Mouse (Mus musculus) heart, postnatal 25 days (tissue): Measurements from ENCODE around the gene Cog1. TPM values are rescaled to one million over a fixed set of nuclear protein-coding genes. Genes with fewer than 3 reads are reported as not detected.

ENCODE experiments used
- DNase-seq: peaks from one replicate; pipeline ENCODE4 v3.0.0; 2022; ENCODE audit warnings: low spot score
- intact Hi-C: fragments of 180-260 bp; cut with DNase I; formaldehyde crosslinking; loops from one replicate; pipeline ENCODE4 v1.15.1; 2025
- total RNA-seq, 2 experiments: library from RNA; stranded (reverse); gene quantifications; 2 replicates each; pipeline ENCODE4 v1.2.3; 2021

Gene Cog1
- total RNA-seq, 2 experiments from 2014 or later = 16.4 to 17.1 TPM

DNA sequence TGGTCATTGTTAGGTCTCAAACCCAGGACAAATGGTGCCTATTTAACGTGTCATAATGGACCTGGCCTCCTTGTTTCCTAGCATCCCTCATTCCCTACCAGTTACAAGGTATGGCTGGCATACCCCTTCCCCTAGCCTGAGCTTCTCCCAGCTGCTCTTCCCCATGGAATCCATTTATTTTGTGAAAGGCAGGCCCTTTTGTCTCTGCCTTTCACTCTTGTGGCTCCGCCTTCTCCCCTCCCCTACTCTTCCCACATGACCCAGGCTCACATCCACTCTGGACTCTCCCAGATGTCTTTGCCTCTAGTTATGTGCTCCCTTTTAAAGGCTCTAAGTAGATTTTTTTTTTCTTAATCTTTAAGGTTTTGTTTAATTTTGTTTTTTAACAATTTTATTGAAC, 38.1 kb downstream of the Cog1 start:
- DNase-seq = no peak
- intact Hi-C loops = no loop called here

DNA sequence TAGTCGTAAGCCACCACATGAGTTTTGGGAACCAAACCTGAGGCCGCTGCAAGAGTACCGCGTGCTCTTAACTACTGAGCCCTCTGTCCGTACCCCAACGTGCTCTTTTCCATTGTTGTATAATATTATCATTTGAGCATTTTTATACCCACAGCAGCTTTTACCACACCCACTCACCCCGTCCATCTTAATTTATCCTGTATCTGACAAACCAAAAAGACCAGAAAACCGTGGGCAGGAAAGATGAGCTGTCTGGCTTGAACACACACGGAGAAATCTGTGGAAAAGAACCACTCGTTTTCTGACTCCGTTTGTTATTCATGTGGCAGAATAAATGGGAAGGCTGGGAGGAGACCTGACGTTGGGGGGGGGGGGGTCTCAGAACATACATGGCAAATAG, 41.5 kb downstream of the Cog1 start:
- no peak for DNase-seq
- intact Hi-C loops = no loop called here

DNA sequence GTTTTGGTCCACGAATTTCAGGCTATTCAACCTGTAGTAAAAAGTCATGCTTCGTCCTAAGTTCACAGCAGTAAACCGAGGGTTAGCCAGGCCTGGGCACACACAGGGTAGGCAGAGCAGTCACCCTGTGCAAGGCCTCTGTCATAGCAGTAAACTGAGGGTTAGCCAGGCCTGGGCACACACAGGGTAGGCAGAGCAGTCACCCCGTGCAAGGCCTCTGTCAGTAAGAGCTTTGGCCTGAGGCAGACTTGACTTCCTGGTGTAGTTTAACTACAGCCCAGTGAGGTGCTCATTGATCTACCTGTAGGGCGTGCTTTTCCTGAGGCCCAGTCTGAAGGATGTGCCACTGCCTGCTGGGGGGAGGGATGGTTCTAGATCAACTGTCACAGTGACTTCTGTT, 42.3 kb downstream of the Cog1 start:
- no peak for DNase-seq
- intact Hi-C loops = no loop called here

DNA sequence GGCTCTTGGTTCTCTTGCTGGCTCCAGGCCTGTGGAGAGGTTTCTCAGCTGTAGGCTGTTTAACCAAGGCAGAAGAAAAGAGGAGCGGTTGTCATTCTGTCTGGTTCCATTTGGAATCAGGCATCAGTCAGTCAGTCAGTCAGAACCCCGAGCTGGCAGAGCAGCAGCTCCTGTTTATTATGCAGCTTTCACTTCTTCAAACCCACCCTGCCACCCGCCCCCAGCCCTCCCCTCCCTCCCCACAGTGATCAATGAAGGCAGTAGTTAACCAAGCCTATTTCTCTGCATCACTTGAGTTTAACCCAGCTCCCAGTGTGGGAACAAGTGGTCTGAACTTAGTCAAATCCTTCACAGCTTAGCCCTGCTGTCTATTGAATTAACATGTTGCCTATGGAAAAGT, 42.9 kb downstream of the Cog1 start:
- intact Hi-C loops = no loop called here
- no peak for DNase-seq

DNA sequence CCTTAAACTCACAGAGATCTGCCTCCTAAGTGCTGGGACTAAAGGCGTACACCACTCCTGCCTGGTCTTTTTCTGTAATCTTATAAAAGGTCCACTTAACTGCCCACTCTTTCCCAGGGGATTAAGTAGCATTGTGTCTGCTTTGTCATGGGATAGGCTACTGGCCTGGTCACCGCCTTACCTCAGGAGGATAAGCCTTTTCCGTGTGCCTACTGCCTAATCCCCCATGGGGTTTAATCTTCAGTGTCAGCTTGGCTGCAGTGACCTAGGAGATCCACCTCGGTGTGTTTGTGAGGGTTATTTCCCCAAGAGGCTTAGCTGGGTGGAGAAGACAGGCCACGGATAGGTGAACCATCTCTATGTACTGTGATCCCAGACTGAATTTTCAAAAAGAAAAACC, 48.6 kb downstream of the Cog1 start:
- intact Hi-C loops = no loop called here
- DNase-seq = no peak

DNA sequence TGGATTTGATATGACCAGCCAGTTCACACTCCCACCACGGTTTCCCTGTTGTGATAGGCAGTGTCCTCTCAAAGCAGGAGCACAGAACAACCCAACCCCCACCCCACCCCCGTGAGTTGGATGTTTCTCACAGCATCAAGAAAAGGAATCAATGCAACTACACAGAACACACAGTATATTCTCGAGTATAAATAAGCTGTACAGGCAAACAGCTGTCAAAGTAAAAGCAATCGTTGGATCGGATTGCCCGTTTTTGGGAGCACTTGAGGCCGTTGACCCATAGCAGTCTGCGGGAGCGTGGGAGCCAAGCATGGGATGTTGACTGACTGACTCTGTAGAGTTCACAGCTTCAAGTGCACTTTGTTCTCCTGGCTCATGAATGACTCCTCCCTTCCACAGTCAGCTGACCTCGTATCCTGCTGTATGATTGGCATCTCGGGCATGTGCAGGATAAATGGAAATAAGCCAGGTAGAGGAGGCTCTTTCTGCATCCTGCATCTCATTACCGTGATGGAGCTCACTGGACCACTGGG, 49.1 kb downstream of the Cog1 start:
- intact Hi-C loops = no loop called here

DNA sequence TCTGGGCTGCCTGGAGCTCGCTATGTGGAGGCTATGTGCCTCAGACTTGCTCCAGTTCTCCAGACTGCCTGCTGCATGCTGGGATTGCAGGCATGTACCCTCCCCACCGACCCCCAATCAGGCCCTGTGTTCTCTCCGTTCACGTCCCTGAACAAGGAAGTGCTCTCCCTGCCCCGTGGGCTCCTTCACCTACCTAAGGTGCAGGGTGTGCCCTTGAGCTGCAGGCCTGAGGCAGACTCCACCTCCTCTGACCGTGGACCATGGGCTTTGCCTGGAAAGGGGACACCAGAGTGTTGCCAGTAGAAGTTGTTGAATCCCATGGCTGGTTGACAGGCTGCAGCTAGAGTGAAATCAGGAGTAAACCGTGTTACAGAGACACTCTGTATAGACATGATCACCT, 50.7 kb downstream of the Cog1 start:
- intact Hi-C loops = no loop called here
- DNase-seq = no peak

More for the DNA sequence above, 49.1 kb downstream of the Cog1 start:
- no peak for DNase-seq

DNA sequence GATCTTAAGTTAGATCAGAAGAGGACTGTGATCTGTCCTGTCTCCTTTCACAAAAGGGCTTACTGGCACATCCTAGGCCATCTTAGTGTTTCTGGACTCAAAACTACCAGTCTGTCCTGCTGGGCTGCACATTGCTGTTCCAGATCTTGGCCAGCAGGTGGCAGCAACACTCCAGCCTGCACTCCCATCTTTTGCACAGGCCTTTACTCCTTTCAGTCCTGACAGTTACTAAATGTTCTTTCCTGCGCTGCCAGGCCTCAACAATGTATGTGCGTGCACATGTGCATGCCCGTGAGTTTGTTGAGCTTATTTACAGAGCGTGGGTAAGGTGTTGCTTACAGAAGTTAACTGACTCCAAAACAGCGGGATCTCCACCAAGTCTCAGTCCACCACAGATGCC, 54.8 kb downstream of the Cog1 start:
- DNase-seq = peak; percentile 56
- intact Hi-C loops = loop anchor here (1.0 to 2.0 kb wide), 2 partner anchors 47 to 108 kb away; partner anchors contain the start of gene Cdc42ep4

DNA sequence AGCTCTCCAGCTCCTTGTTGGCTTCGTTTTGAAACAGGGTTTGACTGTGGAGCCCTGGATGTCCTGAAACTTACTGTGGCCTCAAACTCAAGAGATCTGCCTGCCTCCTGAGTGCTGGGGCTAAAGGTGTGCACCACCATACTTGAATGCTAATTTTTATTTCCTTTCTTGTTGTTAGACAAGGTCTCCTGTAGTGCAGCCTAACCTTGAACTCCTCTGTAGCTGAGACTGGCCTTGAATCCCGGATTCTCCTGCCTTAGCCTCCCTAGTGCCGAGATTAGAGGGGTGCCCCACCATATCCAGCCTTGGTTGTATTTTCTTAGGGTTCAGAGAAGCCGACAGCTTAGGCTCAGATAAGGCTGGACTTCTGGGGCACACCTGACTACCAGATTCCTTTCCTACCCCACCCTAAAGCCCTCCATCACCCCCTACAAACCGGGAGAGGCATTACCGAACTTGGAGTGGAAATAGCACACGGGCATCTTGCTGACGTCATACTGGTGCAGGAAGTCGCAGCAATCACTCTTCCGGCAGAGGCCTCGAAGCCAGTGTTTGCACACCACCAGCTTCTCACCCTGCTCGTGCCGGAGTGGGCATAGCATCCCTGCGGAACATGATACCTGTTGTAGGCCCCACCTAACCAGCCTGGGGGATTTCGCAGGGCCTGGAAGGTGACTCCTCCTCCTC, 57.1 kb downstream of the Cog1 start:
- no peak for DNase-seq
- intact Hi-C loops = loop anchor here (2.0 kb wide), 1 partner anchor 45 kb away; the partner anchor contains the start of gene Cdc42ep4

DNA sequence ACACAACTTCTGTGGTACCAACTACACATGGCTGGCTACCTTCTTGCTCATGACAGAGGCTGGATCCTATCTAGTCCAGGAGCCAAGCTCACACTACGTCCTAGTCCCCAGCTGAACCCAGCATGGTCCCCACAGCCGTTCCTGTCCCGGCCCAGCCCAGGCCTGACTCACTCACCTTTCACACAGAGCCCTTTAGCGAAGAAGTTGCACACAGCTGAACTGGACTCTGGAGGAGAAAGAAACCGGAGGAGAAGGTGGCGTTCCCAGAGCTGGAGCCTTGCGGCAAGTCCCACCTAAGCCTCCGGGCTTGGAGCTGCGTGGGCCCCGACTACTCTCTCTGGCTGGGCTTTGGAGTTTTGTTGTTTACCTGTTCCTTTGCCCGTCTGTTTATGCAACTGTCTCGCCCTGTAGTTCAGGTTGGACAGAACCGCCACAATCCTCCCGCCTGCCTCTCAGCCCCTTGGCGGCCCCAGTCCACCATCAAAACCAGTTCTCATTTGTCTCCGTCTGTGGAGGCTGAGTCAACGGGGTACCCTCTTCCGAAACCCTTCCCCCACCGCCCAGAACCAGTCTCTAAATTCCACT, 59.8 kb downstream of the Cog1 start:
- intact Hi-C loops = no loop called here
- no peak for DNase-seq

DNA sequence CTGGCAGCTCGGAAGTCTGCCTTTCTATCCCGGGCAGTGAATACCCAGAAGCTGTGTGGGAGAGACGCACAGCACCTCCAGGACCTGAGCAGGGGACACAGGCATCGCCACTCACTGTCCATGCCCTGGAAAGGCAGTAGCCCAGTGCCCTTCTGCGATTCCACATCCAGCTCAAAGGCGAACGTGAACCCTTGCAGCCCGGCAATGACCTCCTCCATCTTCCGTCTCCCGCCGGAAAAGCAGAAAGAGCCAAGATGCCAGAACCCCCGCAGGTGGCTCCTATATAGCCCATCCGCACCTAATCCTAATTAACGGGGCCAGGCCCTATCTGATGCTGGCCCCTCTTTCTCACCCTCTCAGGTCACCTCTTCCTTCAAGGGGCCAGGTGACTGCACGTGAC, 60.3 kb downstream of the Cog1 start:
- intact Hi-C loops = no loop called here
- DNase-seq = no peak

DNA sequence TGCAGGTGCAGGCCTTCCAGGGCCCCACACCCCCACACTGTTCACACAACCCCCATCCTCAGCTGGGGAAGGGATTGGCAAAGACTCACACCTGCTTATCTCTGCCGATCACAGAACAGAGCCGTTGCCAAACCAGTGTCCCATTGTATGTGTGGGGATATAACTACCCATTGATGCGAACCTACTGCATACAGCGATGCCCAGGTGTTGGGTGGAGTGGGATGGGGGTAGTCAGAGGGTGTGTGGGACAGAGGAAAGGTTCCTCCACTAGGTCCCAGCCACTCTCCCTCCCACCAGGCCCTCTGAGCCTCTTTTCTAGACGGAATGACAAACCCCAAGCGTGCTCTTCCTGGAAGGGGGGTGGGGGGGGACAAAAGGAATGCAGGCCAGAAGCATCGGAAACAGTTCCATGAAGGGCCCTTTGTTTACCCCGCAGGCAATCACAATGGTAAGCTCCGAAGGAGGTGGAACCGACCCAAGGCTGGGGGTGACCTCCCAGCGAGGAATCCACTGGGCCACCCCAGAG, 60.8 kb downstream of the Cog1 start, which contains the start of gene Cpsf4l:
TSS of gene Cpsf4l (minus strand) at position 287 of the 526 bp plus-strand sequence.
- intact Hi-C loops = no loop called here
- no peak for DNase-seq

DNA sequence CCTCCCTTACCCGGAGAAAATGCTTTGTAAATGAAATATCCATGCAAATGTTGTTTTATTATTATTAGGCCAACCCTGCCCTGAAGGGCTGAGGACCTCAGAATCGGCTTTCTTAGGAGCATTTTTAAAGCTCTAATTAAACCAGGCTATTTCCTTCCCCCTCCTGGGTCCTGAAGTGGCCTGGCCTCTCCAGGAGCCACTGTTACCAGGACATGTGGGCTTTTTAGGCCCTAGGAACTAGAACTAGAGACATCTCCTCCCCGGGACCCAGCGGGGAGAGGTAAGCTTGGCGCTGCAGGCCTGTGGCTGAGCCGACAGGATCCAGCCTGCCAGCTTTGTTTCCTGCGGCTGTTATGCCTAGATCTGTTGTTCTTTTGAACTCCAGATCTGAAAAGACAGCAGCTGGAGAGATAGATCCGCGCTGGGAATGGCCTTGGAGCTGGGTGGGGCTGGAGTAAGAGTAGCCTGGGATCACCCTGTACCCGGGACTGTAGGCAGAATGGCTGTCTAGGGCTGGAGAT, 61.3 kb downstream of the Cog1 start:
- no peak for DNase-seq
- intact Hi-C loops = no loop called here

DNA sequence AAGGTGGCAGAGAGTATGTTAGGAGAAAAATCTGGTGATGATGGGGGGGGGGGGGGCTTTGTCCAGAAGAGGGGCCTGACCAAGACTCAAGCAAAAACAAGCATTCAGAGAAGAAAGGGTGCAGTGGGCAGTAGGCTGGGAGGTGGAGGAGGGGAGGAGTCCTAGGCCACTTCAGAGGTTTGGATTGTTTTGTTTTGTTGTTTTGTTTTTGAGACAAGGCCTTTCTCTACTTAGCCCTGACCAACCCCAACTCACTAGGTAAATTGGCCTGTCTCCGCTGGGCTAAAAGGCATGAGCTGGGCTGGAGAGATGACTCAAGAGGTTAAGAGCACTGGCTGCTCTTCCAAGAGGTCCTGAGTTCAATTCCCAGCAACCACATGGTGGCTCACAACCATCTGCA, 62.1 kb downstream of the Cog1 start:
- intact Hi-C loops = no loop called here

DNA sequence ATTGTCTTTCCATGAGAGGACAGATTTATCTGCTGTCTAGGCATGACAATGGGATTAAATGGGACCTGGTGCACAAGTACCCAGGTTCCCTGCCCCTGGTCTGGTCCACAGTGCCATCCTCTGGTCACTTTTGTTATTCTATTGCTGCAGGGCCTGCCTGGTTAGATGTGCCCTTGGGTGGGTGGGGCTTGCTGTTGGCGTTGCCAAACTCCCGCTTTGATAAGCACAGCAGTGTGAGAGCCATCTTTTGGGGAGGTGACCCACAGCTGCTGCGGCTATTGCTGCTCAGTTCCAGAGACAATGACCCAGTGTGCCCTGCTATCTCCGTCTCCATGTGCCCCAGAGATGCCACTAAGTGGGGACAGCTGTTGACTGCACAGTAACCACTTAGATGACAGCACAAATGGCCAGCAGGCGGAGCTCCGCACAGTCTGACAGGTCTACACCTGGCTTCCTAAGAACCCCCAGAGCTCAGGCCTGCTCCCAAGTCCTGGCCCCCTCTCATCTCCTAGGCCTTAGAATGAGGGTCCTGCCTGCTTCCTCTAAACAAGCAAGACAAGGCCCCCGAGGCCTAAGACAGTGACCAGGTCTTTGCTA, 66.2 kb downstream of the Cog1 start:
- no peak for DNase-seq

More for the DNA sequence above, 62.1 kb downstream of the Cog1 start:
- DNase-seq = no peak

DNA sequence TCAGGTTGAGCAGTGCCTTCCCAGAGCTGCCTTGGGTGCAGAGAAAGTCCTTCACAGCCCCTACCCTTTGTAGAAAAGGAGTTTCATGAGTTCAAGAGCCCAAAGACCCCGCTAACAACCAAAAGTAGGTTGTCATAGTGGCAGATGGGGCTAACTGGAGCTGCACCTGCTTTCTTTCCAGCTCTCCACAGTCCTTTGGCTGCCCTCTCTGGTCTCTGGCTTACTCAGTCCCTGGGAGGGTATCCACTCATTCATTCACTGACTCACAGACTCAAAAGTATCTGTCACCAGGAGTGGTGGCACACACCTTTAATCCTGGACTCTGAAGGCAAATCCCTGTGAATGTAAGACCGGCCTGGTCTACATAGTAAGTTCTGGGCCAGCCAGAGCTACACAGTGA, 67.2 kb downstream of the Cog1 start:
- intact Hi-C loops = no loop called here
- no peak for DNase-seq

More for the DNA sequence above, 66.2 kb downstream of the Cog1 start:
- intact Hi-C loops = no loop called here

Other genes starting within 250 kb of the Cog1 start
- not detected for gene Sstr2, start 29.8 kb upstream of the Cog1 start, total RNA-seq
- 1 to 10 TPM; 2.7 to 3.8 TPM for gene Slc39a11, start 910 bp downstream of the Cog1 start, total RNA-seq
- gene Fam104a, start 35.0 kb downstream of the Cog1 start, total RNA-seq = 10 to 100 TPM; 13.9 to 15.0 TPM
- gene D11Wsu47e, start 35.2 kb downstream of the Cog1 start, total RNA-seq = 1 to 10 TPM; 6.0 to 7.1 TPM
- gene Cpsf4l, start 60.8 kb downstream of the Cog1 start, total RNA-seq = not detected
- 10 to 100 TPM; 12.5 to 17.7 TPM for gene Cdc42ep4, start 102.7 kb downstream of the Cog1 start, total RNA-seq